In the genomic region with DNA sequence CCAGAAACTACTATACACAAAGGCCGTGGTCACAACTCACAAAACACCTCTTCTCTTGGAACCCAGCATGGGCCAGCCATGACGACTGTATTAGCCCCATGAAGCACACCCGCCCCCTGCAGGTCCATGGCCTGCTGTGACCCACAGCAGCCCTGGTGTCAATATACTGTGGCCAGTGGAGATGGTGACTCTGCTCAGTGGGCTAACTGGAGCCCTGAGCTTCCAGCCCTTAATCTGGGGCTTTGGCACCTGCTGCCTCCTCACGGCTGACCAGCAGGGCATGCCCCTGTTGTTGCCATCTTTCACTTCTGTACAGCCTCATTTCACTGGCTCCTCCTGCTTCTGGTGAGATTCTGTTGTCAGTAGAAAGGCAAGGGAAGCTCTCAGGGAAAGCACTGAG, we compare ENCODE assay signal across 9 mouse cellular contexts. TPM values are rescaled to one million over a fixed set of nuclear protein-coding genes. Genes with fewer than 3 reads are reported as not detected.
A peak's percentile ranks its signal among the peaks of the same experiment; 100 is the strongest.
DNase-seq lines count a peak whose midpoint lies in the region; ATAC-seq and TF ChIP-seq lines count a peak whose summit lies in the region.
"Had no signal": no experiment of that assay in that cellular context is flagged by ENCODE, and none has a peak within 500 bp of the region (broad histone marks: within the 10 kb centered on the region; RNA-seq: fewer than 3 reads in every experiment).

No protein-coding gene starts in this region.

- H3K4me3 ChIP-seq in heart, adult 2 months: no peak overlapping the region
- no peak overlapping the region for H3K4me3 ChIP-seq in forebrain, embryonic 14.5 days (ENCODE audit: low read depth, low read length)
- no peak overlapping the region for H3K4me3 ChIP-seq in forebrain, embryonic 16.5 days (replicated peaks; ENCODE audit: low read length)

- peak overlapping the region; percentile 90 for H3K27ac ChIP-seq in heart, adult 2 months
- no peak overlapping the region for H3K27ac ChIP-seq in forebrain, embryonic 14.5 days (ENCODE audit: low read depth, low read length)
- no peak overlapping the region for H3K27ac ChIP-seq in forebrain, embryonic 16.5 days (ENCODE audit: low read length)

- H3K4me1 ChIP-seq in heart, adult 2 months (ENCODE audit: control insufficient read depth, insufficient read depth, low read length): peaks cover 37% of the 10 kb centered on the region
- H3K4me1 ChIP-seq in forebrain, embryonic 14.5 days (ENCODE audit: control insufficient read depth, insufficient read depth, low read length): peaks cover 8% of the 10 kb centered on the region
- H3K4me1 ChIP-seq in forebrain, embryonic 16.5 days (replicated peaks; ENCODE audit: control insufficient read depth, insufficient read depth, low read length): peaks cover 20% of the 10 kb centered on the region

- peak; percentile 62 for DNase-seq in adrenal gland, postnatal 14 days
- DNase-seq in adrenal gland, adult 8-10 months: no peak
- peak; percentile 73 for DNase-seq in lung, postnatal 10 days
- DNase-seq in lung, postnatal 36 days: no peak
- peak; percentile 63 to 73 for DNase-seq in heart, adult 2 months
- DNase-seq in natural killer cell, adult 2 months (ENCODE audit: low spot score in 2 of 2): peak; percentile 59 to 70
- no peak for DNase-seq in forebrain, embryonic 14.5 days (ENCODE audit: low spot score)

- H3K9ac ChIP-seq in heart, adult 2 months (ENCODE audit: low read depth, low read length): peak overlapping the region; percentile 18
- H3K9ac ChIP-seq in forebrain, embryonic 14.5 days (ENCODE audit: low read length): no peak overlapping the region
- H3K9ac ChIP-seq in forebrain, embryonic 16.5 days (replicated peaks; ENCODE audit: low read depth, low read length): no peak overlapping the region

- 57% methylated on average over 4 of the region's 4 CpGs for WGBS in heart, adult 2 months
- WGBS in forebrain, embryonic 14.5 days: 75% methylated on average over 4 of the region's 4 CpGs
- 66% methylated on average over 4 of the region's 4 CpGs for WGBS in forebrain, embryonic 16.5 days

- H3K4me2 ChIP-seq in forebrain, embryonic 14.5 days (ENCODE audit: low read length): no peak overlapping the region
- H3K4me2 ChIP-seq in forebrain, embryonic 16.5 days (ENCODE audit: low read length): no peak overlapping the region

- ATAC-seq in forebrain, embryonic 14.5 days: no peak
- ATAC-seq in forebrain, embryonic 16.5 days: no peak

- H3K9me3 ChIP-seq in forebrain, embryonic 14.5 days (replicated peaks; ENCODE audit: control insufficient read depth, low read length): no peaks in the 10 kb centered on the region
- H3K9me3 ChIP-seq in forebrain, embryonic 16.5 days (ENCODE audit: control insufficient read depth, low read length): no peaks in the 10 kb centered on the region

- TF ChIP-seq POLR2A in heart, adult 2 months (IDR thresholded peaks at IDR 0.05; ENCODE audit: insufficient read depth, low read depth, low read length): no peak

- TF ChIP-seq CTCF in heart, adult 2 months (IDR thresholded peaks at IDR 0.05): peak; percentile 71

- intact Hi-C loops in heart, adult 2 months (cut with DNase I): no loop called here

- H3K36me3 ChIP-seq in heart, adult 2 months (ENCODE audit: control insufficient read depth, insufficient read depth, low read length): no peaks in the 10 kb centered on the region
- no peaks in the 10 kb centered on the region for H3K36me3 ChIP-seq in forebrain, embryonic 14.5 days (ENCODE audit: control insufficient read depth, insufficient read depth, low read length)
- H3K36me3 ChIP-seq in forebrain, embryonic 16.5 days (ENCODE audit: control insufficient read depth, insufficient read depth): no peaks in the 10 kb centered on the region

- no peaks in the 10 kb centered on the region for H3K27me3 ChIP-seq in heart, adult 2 months (ENCODE audit: control insufficient read depth, insufficient read depth, low read length)
- no peaks in the 10 kb centered on the region for H3K27me3 ChIP-seq in forebrain, embryonic 14.5 days (replicated peaks; ENCODE audit: control insufficient read depth, insufficient read depth, low read length)
- no peaks in the 10 kb centered on the region for H3K27me3 ChIP-seq in forebrain, embryonic 16.5 days (replicated peaks; ENCODE audit: control insufficient read depth, insufficient read depth, low read length)

- H3K79me2 ChIP-seq in heart, adult 2 months (replicated peaks; ENCODE audit: control insufficient read depth, insufficient read depth, low read length): no peaks in the 10 kb centered on the region

- no peak for TF ChIP-seq EP300 in heart, adult 2 months (IDR thresholded peaks at IDR 0.05; ENCODE audit: insufficient read depth, low read depth, low read length)

RNA-seq across cellular contexts. Expression of gene Rasa3, which starts 4.2 kb away (rescaled TPM):
- total RNA-seq in adrenal gland, postnatal 14 days (2021): 29.4 and 39.3 TPM in 2 replicates
- 10 to 100 TPM; 27.8 to 46.6 (median 33.1) TPM for total RNA-seq in adrenal gland, adult 8-10 months (2022)
- total RNA-seq in heart, adult 2 months (2021): 10 to 100 TPM; 14.6 to 16.9 TPM
- 16.5 and 16.8 TPM in 2 replicates for polyA plus RNA-seq in heart, adult 2 months (2012; rRNA removed)
- polyA plus RNA-seq in forebrain, embryonic 14.5 days (2014; fragmentation: Nextera tagmentation; extraction: Ambion mirVana): 17.3 and 22.3 TPM in 2 replicates
- polyA plus RNA-seq in forebrain, embryonic 16.5 days (2015; fragmentation: Nextera tagmentation; extraction: Ambion mirVana): 26.8 and 27.1 TPM in 2 replicates

RNA-seq across cellular contexts. Expression of gene Cfap97d2, which starts 32.5 kb away (rescaled TPM):
- total RNA-seq in adrenal gland, postnatal 14 days (2021): not detected in 2 replicates
- under 1 TPM in 3 of 4 experiments, not detected in 1; 0.37 to 0.67 (median 0.45) TPM for total RNA-seq in adrenal gland, adult 8-10 months (2022)
- total RNA-seq in heart, adult 2 months (2021): under 1 TPM in 1 of 2 experiments, not detected in 1; 0.52 TPM
- 0.49 TPM in 1 of 2 replicates, not detected in the other for polyA plus RNA-seq in heart, adult 2 months (2012; rRNA removed)
- 1.1 TPM in 2 replicates for polyA plus RNA-seq in forebrain, embryonic 14.5 days (2014; fragmentation: Nextera tagmentation; extraction: Ambion mirVana)
- 0.81 and 1.3 TPM in 2 replicates for polyA plus RNA-seq in forebrain, embryonic 16.5 days (2015; fragmentation: Nextera tagmentation; extraction: Ambion mirVana)
- total RNA-seq: heart, postnatal 10 days had no signal

Comparison
In these comparisons a context has a peak if more than half of its experiments do, and no peak if none do; other contexts are left out.
1. DNase-seq: peak in adrenal gland, postnatal 14 days (single experiment), lung, postnatal 10 days (single experiment), heart, adult 2 months (2 of 2) and natural killer cell, adult 2 months (2 of 2); none in adrenal gland, adult 8-10 months (single experiment), lung, postnatal 36 days (single experiment) and forebrain, embryonic 14.5 days (single experiment).